Mouse (Mus musculus): Measurements from ENCODE around the gene Il18r1.

DNA sequence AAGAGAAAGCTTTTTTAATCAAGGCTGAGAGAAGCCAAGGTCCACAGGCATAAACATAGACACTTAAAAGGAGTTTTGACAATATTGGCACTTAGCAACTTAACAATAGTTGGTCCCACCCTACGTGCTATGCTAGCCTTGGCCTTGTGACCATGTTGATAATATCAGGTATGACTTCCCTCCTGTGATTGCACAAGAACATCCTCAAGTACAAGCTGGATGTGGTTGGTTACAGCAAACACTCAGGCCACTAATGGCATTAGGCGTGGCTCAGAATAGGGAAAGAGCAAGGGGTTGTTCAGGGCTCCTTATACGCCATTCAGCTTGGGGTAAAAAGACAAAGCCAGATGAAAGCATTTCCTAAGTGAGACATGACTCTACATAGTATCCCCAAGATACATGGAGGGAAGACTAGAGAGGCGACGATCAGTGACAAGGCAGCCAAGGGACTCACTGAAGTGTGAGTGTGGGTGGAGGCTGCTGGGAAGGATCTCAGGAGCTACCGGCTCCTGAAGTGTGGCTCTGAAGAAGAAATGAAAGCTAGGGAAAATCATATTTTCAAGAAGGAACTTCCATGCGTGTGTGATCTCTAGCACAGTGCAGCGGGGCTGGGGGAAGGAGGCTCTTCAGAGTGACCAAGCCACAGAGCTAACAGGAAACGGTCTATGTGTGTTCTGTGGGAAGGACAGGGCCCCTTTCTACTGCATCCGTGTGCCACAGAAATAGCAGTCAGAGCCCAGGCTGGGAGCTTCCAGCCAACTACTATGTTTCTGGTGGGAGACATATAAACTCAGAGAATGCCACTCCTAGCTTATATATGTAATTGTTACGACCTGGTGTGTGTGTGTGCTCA, 36.4 kb downstream of the Il18r1 start:
- TF ChIP-seq GATA1 (IDR thresholded peaks at IDR 0.05; ENCODE audit: borderline replicate concordance, low read length) (no peak), FLI1 (IDR thresholded peaks at IDR 0.05; ENCODE audit: low read length) (no peak)
